ENCODE assay signal across 20 mouse cellular contexts in the genomic region with DNA sequence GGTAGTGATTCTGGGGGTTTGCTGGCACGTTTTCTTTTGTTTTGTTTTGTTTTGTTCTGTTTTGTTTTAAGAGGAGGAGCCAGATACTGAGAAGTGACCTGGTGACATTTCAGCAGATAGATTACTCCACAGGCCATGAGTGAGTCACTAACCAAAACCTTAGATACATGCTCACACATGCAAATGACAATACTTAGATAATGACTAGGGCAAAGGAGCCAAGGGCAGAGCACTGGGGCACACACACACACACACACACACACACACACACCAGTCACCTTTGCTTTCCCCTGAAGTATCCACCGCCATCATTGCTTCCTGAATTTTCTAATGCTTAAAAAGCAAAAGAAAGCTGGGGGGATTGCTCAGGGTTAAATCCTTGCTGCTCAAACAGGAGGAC. TPM values are rescaled to one million over a fixed set of nuclear protein-coding genes. Genes with fewer than 3 reads are reported as not detected.
DNase-seq lines count a peak whose midpoint lies in the region; ATAC-seq and TF ChIP-seq lines count a peak whose summit lies in the region.
"Had no signal": no experiment of that assay in that cellular context is flagged by ENCODE, and none has a peak within 500 bp of the region (broad histone marks: within the 10 kb centered on the region; RNA-seq: fewer than 3 reads in every experiment).

No protein-coding gene starts in this region.

- no peak for TF ChIP-seq EP300 in stomach, postnatal 0 days (optimal IDR thresholded peaks at IDR 0.05)

- DNase-seq in adrenal gland, adult 2 months: peak; percentile 37
- no peak for DNase-seq in adrenal gland, postnatal 10 days
- peak; percentile 3 for DNase-seq in 416B (ENCODE audit: low read depth)
- no peak for DNase-seq in stomach, postnatal 0 days (ENCODE audit: low spot score)
- DNase-seq in heart, postnatal 14 days: no peak
- no peak for DNase-seq in embryo, embryonic 10 days (ENCODE audit: low spot score)
- DNase-seq: adrenal gland, adult 8-10 months; adrenal gland, postnatal 14 days; adrenal gland, postnatal 25 days; adrenal gland, postnatal 36 days; B cell, adult 2 months had no signal

- H3K27ac ChIP-seq in brown adipose tissue, adult 24 weeks (replicated peaks; ENCODE audit: low read depth, low read length): 0 out of 2 replicates have a peak overlapping the region, but pooled peaks have one; percentile 13
- no peak overlapping the region for H3K27ac ChIP-seq in stomach, postnatal 0 days (replicated peaks)

- intact Hi-C loops in heart, postnatal 14 days (cut with DNase I): no loop called here

- no peak overlapping the region for H3K9ac ChIP-seq in stomach, postnatal 0 days (ENCODE audit: low read length)

- TF ChIP-seq CTCF in stomach, postnatal 0 days (IDR thresholded peaks at IDR 0.05; ENCODE audit: low read depth): no peak

- H3K4me1 ChIP-seq in brown adipose tissue, adult 24 weeks (ENCODE audit: control insufficient read depth, insufficient read depth, insufficient read length, low read length): peaks cover 4% of the 10 kb centered on the region; the same call in 1 of the 2 replicates
- no peaks in the 10 kb centered on the region for H3K4me1 ChIP-seq in stomach, postnatal 0 days (replicated peaks; ENCODE audit: control insufficient read depth, insufficient read depth)

- H3K4me3 ChIP-seq in brown adipose tissue, adult 24 weeks (ENCODE audit: insufficient read depth, low read depth, low read length): no peak overlapping the region
- H3K4me3 ChIP-seq in stomach, postnatal 0 days (ENCODE audit: low read depth, low read length): no peak overlapping the region

- no peaks in the 10 kb centered on the region for H3K36me3 ChIP-seq in stomach, postnatal 0 days (ENCODE audit: control insufficient read depth, insufficient read depth, low read length)
- H3K36me3 ChIP-seq: G1E had no signal

- no peaks in the 10 kb centered on the region for H3K27me3 ChIP-seq in stomach, postnatal 0 days (ENCODE audit: control insufficient read depth, insufficient read depth, low read length)
- H3K27me3 ChIP-seq: CH12.LX, Patski had no signal

- 56% methylated on average over 2 of the region's 2 CpGs for WGBS in stomach, postnatal 0 days

- no peak overlapping the region for H3K4me2 ChIP-seq in stomach, postnatal 0 days (replicated peaks; ENCODE audit: low read depth)

- ATAC-seq in stomach, postnatal 0 days (ENCODE audit: low FRiP score, low TSS enrichment): 0 out of 2 replicates have a peak, but pooled peaks have one; percentile 57
- no peak for ATAC-seq in inflammation-experienced regulatory T-cells, adult 6 months
- ATAC-seq: activated CD4-positive, CD25-positive, alpha-beta regulatory T cell, adult 4 months; CD4-positive, CD25-positive, alpha-beta regulatory T cell, adult 4 months; Patski had no signal

- no peaks in the 10 kb centered on the region for H3K9me3 ChIP-seq in stomach, postnatal 0 days (ENCODE audit: control insufficient read depth, low read length)

RNA-seq across cellular contexts. Expression of gene Sod3, which starts 52.9 kb away (rescaled TPM):
- total RNA-seq in adrenal gland, adult 2 months (2021): 100 to 1,000 TPM; 202 to 244 TPM
- polyA plus RNA-seq in adrenal gland, adult 2 months (2012; rRNA removed): 519 and 587 TPM in 2 replicates
- total RNA-seq in adrenal gland, postnatal 10 days (2021): 10 to 100 TPM; 54.5 to 68.5 TPM
- 143 and 160 TPM in 2 replicates for polyA plus RNA-seq in brown adipose tissue, adult 24 weeks (2012; ENCODE audit: insufficient read depth, insufficient read length, missing spikeins)
- polyA plus RNA-seq in stomach, postnatal 0 days (2015; fragmentation: Nextera tagmentation; extraction: Ambion mirVana): 2.4 and 2.6 TPM in 2 replicates
- 10 to 100 TPM in 1 of 2 experiments, 1 to 10 TPM in 1; 9.6 to 13.6 TPM for total RNA-seq in heart, postnatal 14 days (2021)
- not detected for polyA plus RNA-seq in inflammation-experienced regulatory T-cells, adult 6 months (2017; shearing (Covaris generic))
- total RNA-seq: CH12.LX, ES-E14, MEL had no signal
- polyA plus RNA-seq: CD4-positive, CD25-positive, alpha-beta regulatory T cell, adult 4 months; G1E had no signal

RNA-seq across cellular contexts. Expression of gene Ccdc149, which starts 54.8 kb away (rescaled TPM):
- 1 to 10 TPM; 4.9 to 9.6 TPM for total RNA-seq in adrenal gland, adult 2 months (2021)
- polyA plus RNA-seq in adrenal gland, adult 2 months (2012; rRNA removed): 1.1 and 1.2 TPM in 2 replicates
- total RNA-seq in adrenal gland, postnatal 10 days (2021): 1 to 10 TPM; 5.4 to 5.9 TPM
- polyA plus RNA-seq in brown adipose tissue, adult 24 weeks (2012; ENCODE audit: insufficient read depth, insufficient read length, missing spikeins): 1.8 and 2.1 TPM in 2 replicates
- polyA plus RNA-seq in stomach, postnatal 0 days (2015; fragmentation: Nextera tagmentation; extraction: Ambion mirVana): 3.4 and 3.7 TPM in 2 replicates
- total RNA-seq in heart, postnatal 14 days (2021): 1 to 10 TPM; 5.3 to 6.9 TPM
- polyA plus RNA-seq in inflammation-experienced regulatory T-cells, adult 6 months (2017; shearing (Covaris generic)): not detected
- total RNA-seq: CH12.LX, G1E, MEL had no signal
- polyA plus RNA-seq: activated CD4-positive, CD25-positive, alpha-beta regulatory T cell, adult 4 months; CD4-positive, CD25-positive, alpha-beta regulatory T cell, adult 4 months; G1E had no signal

Comparison
In these comparisons a context has a peak if more than half of its experiments do, and no peak if none do; other contexts are left out.
1. DNase-seq: peak in adrenal gland, adult 2 months (single experiment) and 416B (single experiment); none in adrenal gland, postnatal 10 days (single experiment), stomach, postnatal 0 days (single experiment), heart, postnatal 14 days (0 of 2) and embryo, embryonic 10 days (single experiment).
2. RNA of gene Sod3, which starts 52.9 kb away (polyA plus RNA-seq): 519 to 587 TPM in adrenal gland, adult 2 months and 143 to 160 TPM in brown adipose tissue, adult 24 weeks; 2.4 to 2.6 TPM in stomach, postnatal 0 days and not detected in inflammation-experienced regulatory T-cells, adult 6 months; every median in the first group is over 10 times any median in the second.